Mouse (Mus musculus) liver, embryonic 14.5 days (tissue): ENCODE data around the gene Gm44502.

Source experiments
- CTCF ChIP-seq: IDR thresholded peaks from 2 replicates; pipeline ENCODE4 v1.5.1; 2016; ENCODE audit warnings: antibody characterized with exemption, low read depth, control low read depth
- EP300 ChIP-seq: IDR thresholded peaks from 2 replicates; pipeline ENCODE4 v1.6.1; 2016; ENCODE audit warnings: antibody characterized with exemption, low read depth

DNA sequence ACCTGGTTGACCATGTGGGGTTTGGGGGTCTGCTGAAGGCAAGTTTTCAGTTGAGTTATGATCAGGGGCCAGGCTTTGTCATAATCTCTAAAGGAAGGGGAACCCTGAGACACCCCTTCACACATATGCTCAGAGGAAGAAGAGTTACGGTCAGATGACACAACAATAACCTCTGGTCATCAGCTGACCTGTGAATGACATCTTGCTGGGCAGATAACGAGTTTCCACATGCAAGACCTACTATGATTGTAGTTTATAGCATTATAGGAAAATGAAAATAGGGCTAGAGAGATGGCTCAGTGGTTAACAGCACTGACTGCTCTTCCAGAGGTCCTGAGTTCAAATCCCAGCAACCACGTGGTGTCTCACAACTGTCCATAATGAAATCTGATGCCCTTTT, 49.1 kb upstream of the Gm44502 start:
- TF ChIP-seq CTCF (no peak), EP300 (no peak)
